Mouse (Mus musculus) liver, adult 2 months (tissue): ENCODE data around the gene Ifitm2. TPM values are rescaled to one million over a fixed set of nuclear protein-coding genes. Genes with fewer than 3 reads are reported as not detected.

Source experiments
- DNase-seq: peaks from one replicate; pipeline ENCODE4 v3.0.0-alpha.2; 2011; ENCODE audit warnings: low read depth, low spot score; ENCODE audit errors: extremely low read depth
- H3K27ac ChIP-seq: fragments of 200-500 bp; replicated peaks from 2 replicates; pipeline ENCODE4 v1.5.1; 2012; ENCODE audit warnings: low read depth, mild to moderate bottlenecking, control low read depth, inconsistent platforms, low read length; ENCODE audit not compliant: insufficient read depth
- H3K27me3 ChIP-seq: fragments of 200-500 bp; 2 replicates; pipeline ENCODE4 v1.6.1; 2012; ENCODE audit warnings: mild to moderate bottlenecking, moderate library complexity, low read length, inconsistent platforms; ENCODE audit not compliant: control insufficient read depth, insufficient read depth
- H3K36me3 ChIP-seq: fragments of 200-500 bp; 2 replicates; pipeline ENCODE4 v1.6.1; 2012; ENCODE audit warnings: low read length, inconsistent platforms; ENCODE audit not compliant: control insufficient read depth, insufficient read depth
- H3K4me1 ChIP-seq: fragments of 200-500 bp; 2 replicates; pipeline ENCODE4 v1.6.1; 2011; ENCODE audit warnings: low read length; ENCODE audit not compliant: control insufficient read depth, insufficient read depth
- H3K4me3 ChIP-seq: fragments of 200-500 bp; 2 replicates; pipeline ENCODE4 v1.5.1; 2011; ENCODE audit warnings: low read depth, mild to moderate bottlenecking, control low read depth, low read length, moderate library complexity; ENCODE audit not compliant: insufficient read depth
- H3K79me2 ChIP-seq: fragments of 200-500 bp; 2 replicates; pipeline ENCODE4 v1.6.1; 2012; ENCODE audit warnings: inconsistent platforms, mild to moderate bottlenecking, low read length, moderate library complexity; ENCODE audit not compliant: control insufficient read depth, insufficient read depth
- H3K9ac ChIP-seq: fragments of 200-500 bp; 2 replicates; pipeline ENCODE4 v1.6.1; 2012; ENCODE audit warnings: low read depth, mild to moderate bottlenecking, control low read depth, inconsistent platforms, low read length
- CTCF ChIP-seq: fragments of 200-500 bp; IDR thresholded peaks from 2 replicates; pipeline ENCODE4 v1.5.1; 2011; ENCODE audit warnings: low read depth, low read length, control low read depth
- POLR2A ChIP-seq: fragments of 200-500 bp; IDR thresholded peaks from 2 replicates; pipeline ENCODE4 v1.6.1; 2011; ENCODE audit warnings: low read length, control low read depth; ENCODE audit not compliant: insufficient read depth; ENCODE audit errors: extremely low read depth
- WGBS: fragments of 180-500 bp; shearing (Covaris S2); methylation state at CpG from one replicate; pipeline ENCODE4 v1.1.7; 2018; 5-methylcytosine and 5-hydroxymethylcytosine counted together
- polyA plus RNA-seq: library from polyadenylated mRNA; depleted of rRNA; stranded (reverse); fragments of >200 nt; gene quantifications from 2 replicates; pipeline ENCODE4 v1.2.3, GENCODE M21; 2012
- total RNA-seq: library from RNA; depleted of rRNA; stranded (reverse); fragments of >200 nt; gene quantifications from 2 replicates; pipeline ENCODE4 v1.2.3, GENCODE M21; 2014

Gene Ifitm2
- total and polyA plus RNA-seq, 2 experiments = 270 to 1,028 TPM

GRCm38 (mm10) chr7:140922398-140923069 is 33.3 kb downstream of the Ifitm2 start:
- no peaks in the 10 kb centered on the region for H3K27me3 ChIP-seq
- peaks cover 26% of the 10 kb centered on the region; the same call in 1 of the 2 replicates for H3K36me3 ChIP-seq
- H3K79me2 ChIP-seq = no peaks in the 10 kb centered on the region
- H3K4me3 ChIP-seq = peak overlapping the region; percentile 3; the same call in 1 of the 2 replicates
- no peak overlapping the region for H3K9ac ChIP-seq
- TF ChIP-seq POLR2A (0 out of 2 replicates have a peak, but pooled peaks have one; percentile 20), CTCF (peak; percentile 31)
- 10% methylated on average over 49 of the region's 49 CpGs for WGBS
- H3K4me1 ChIP-seq = peaks cover 27% of the 10 kb centered on the region
- peak overlapping the region; percentile 39; the same call in 1 of the 2 replicates for H3K27ac ChIP-seq
- DNase-seq = peak; percentile 94

- DNase-seq = no peak
- Histone ChIP-seq H3K36me3 (peaks cover 30% of the 10 kb centered on the region; the same call in 1 of the 2 replicates), H3K79me2 (no peaks in the 10 kb centered on the region), H3K9ac (no peak overlapping the region), H3K4me1 (peaks cover 20% of the 10 kb centered on the region), H3K4me3 (no peak overlapping the region), H3K27me3 (no peaks in the 10 kb centered on the region), H3K27ac (no peak overlapping the region)
- no peak for TF ChIP-seq POLR2A
- TF ChIP-seq CTCF = no peak
- WGBS = 68% methylated on average over 22 of the region's 22 CpGs
Measured at GRCm38 (mm10) chr7:140921225-140921975, 34.4 kb downstream of the Ifitm2 start.

- Histone ChIP-seq H3K4me3 (no peak within 1 kb of the TSS), H3K9ac (no peak within 1 kb of the TSS), H3K36me3 (peaks cover 26% of the 10 kb centered on the region; the same call in 1 of the 2 replicates), H3K4me1 (peaks cover 18% of the 10 kb centered on the region), H3K27me3 (no peaks in the 10 kb centered on the region), H3K27ac (no peak within 1 kb of the TSS), H3K79me2 (no peaks in the 10 kb centered on the region)
- DNase-seq = no peak
- 87% methylated on average over 8 of the region's 8 CpGs for WGBS
- TF ChIP-seq CTCF (no peak), POLR2A (no peak)
Measured at GRCm38 (mm10) chr7:140920418-140921029, 35.3 kb downstream of the Ifitm2 start, which contains the start of gene Nlrp6. Nlrp6 (plus strand) TSS chr7:140920902.

- peaks cover 21% of the 10 kb centered on the region for H3K4me1 ChIP-seq
- H3K9ac ChIP-seq = no peak overlapping the region
- TF ChIP-seq POLR2A = no peak
- TF ChIP-seq CTCF = no peak
- peaks cover 23% of the 10 kb centered on the region; the same call in 1 of the 2 replicates for H3K36me3 ChIP-seq
- no peak overlapping the region for H3K27ac ChIP-seq
- H3K4me3 ChIP-seq = no peak overlapping the region
- no peaks in the 10 kb centered on the region for H3K27me3 ChIP-seq
- DNase-seq = no peak
- 74% methylated on average over 4 of the region's 4 CpGs for WGBS
- H3K79me2 ChIP-seq = no peaks in the 10 kb centered on the region
Measured at GRCm38 (mm10) chr7:140919911-140920310, 35.9 kb downstream of the Ifitm2 start.

- peaks cover 39% of the 10 kb centered on the region for H3K4me1 ChIP-seq
- H3K9ac ChIP-seq = no peak overlapping the region
- TF ChIP-seq POLR2A = no peak
- no peak for TF ChIP-seq CTCF
- DNase-seq = peak; percentile 95
- peaks cover 11% of the 10 kb centered on the region; the same call in 1 of the 2 replicates for H3K36me3 ChIP-seq
- no peaks in the 10 kb centered on the region; the same call in 1 of the 2 replicates for H3K79me2 ChIP-seq
- 28% methylated on average over 8 of the region's 8 CpGs for WGBS
- no peak overlapping the region for H3K4me3 ChIP-seq
- H3K27ac ChIP-seq = peak overlapping the region; percentile 95
- H3K27me3 ChIP-seq = no peaks in the 10 kb centered on the region
Measured at GRCm38 (mm10) chr7:140914031-140914690, 41.6 kb downstream of the Ifitm2 start.
